Mouse (Mus musculus) heart, postnatal 25 days (tissue): ENCODE measurements around the gene Rbm45. TPM values are rescaled to one million over a fixed set of nuclear protein-coding genes. Genes with fewer than 3 reads are reported as not detected.
A peak's percentile ranks its signal among the peaks of the same experiment; 100 is the strongest.

Experiments
- DNase-seq: peaks from one replicate; pipeline ENCODE4 v3.0.0; 2022; ENCODE audit warnings: low spot score
- intact Hi-C: fragments of 180-260 bp; cut with DNase I; formaldehyde crosslinking; loops from one replicate; pipeline ENCODE4 v1.15.1; 2025
- total RNA-seq, 2 experiments: library from RNA; stranded (reverse); gene quantifications; 2 replicates each; pipeline ENCODE4 v1.2.3; 2021

Rbm45 gene
- 10 to 100 TPM; 19.2 to 22.0 TPM for total RNA-seq

DNA sequence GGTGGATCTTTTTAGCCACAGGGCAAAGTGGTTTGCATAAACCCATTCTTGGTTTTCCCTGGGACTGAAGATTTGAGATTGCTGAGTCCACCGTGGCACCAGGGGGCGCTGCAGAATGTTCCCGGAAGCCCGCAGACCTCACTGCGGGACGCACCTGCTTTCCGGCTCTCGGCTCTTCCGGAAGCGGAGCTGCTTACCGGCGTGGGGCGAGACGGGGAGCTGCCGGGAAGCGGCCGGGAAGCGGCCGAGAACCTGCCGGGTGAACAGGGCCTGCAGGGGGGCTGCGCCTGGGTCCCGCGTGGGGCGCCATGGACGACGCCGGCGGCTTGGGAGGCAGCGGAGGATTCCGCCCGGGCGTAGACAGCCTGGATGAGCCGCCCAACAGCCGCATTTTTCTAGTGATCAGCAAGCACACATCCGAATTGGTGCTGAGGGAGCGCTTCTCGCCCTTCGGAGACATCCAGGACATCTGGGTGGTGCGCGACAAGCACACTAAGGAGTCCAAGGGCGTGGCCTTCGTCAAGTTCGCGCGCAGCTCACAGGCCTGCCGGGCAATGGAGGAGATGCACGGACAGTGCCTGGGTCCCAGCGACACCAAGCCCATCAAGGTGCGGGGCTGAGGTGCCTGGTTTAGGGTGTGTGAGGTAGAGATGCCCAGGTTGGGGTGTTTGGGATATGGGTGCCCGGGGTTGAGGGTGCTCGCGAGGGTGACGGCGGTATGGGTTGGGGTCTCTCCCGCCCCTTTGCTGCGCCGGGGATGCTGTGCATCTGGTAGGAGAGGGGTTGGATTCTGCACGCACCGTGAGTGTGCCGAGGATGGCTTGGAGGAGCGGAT is at the start of gene Rbm45:
Gene Rbm45 (plus strand): TSS at position 164 of the 835 bp plus-strand sequence.
- intact Hi-C loops = loop anchor here (2.0 to 10.0 kb wide), 2 partner anchors 37 to 245 kb away; partner anchors contain the start of gene Osbpl6
- DNase-seq = peak; percentile 56

- intact Hi-C loops = no loop called here
- DNase-seq = no peak
Measured at GRCm38 (mm10) chr2:76320336-76320735, 49.4 kb upstream of the Rbm45 start.

DNA sequence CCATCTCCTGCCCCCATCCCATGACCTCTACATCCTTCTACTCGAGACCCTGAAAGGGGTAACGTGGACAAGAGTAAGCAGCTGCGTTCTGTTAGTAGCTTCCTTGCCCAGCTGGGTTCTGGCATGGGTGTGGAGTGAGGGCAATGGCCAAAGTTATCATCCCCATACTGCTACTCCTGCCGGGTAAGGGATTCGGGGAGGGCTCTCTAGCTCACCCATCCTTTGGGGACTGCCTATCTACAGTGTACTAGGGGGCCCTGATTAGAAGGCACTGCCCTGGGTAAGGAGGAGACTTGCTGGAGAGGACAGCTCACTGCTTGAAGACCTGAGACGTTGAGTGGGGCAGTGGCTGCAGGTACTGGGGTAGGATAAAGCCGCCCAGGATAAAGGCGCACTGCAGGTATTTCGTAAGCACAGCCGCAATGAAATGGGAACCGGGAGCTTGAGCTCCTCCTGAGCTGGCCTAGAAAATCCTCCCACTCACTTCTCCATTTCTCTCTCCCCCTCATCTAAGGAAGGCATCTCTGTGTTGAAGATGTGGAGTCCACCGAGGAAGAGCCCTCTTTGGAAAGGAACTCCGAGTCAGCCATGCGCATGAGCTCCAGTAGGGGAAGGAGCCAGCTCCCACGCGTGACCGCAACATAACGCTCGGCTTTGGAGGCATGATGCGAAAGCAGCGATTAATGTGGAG is 46.5 kb upstream of the Rbm45 start:
- intact Hi-C loops = no loop called here
- no peak for DNase-seq

DNA sequence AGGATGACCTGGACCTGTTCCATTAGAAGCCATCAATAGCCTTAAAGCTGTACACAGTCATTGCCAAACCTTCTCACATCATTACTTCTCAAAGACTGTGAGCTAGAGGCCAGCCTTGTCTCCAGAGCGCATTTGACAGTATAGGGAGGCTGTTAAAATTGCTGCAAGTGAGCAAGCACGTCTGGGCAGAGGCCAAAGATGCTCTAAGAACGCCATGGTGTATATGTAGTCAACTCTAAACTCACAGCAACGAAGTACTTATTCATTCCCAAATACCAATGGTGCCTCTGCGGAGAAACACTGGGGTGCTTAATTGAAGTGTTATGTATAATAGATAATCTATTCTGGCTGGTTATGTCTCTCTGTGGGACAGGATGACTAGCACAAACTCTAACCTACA is 45.3 kb upstream of the Rbm45 start:
- no peak for DNase-seq
- intact Hi-C loops = no loop called here

DNA sequence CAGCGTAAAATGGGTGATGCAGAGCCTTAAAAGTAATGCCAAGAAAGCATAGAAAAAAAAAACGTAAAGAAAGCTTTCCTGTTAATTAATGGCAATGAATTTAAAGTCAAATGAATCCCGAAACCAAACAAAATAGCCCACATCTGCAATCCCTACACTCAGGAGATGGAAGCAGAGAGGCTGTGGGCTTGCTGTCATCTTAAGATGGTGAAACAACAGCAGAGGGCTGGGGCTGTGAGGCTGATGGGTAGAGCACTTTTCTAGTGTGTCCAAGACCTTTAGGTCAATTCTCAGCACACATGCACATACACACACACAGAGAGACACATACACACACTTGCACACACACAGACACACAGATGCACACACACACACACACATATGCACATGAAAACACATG is 43.6 kb upstream of the Rbm45 start:
- no peak for DNase-seq
- intact Hi-C loops = no loop called here

- intact Hi-C loops = loop anchor here (10.0 kb wide), 1 partner anchor 75 kb away; no protein-coding TSS in a partner anchor
- DNase-seq = no peak
Measured at GRCm38 (mm10) chr2:76330081-76330480, 39.7 kb upstream of the Rbm45 start.

GRCm38 (mm10) chr2:76332161-76332805 is 37.5 kb upstream of the Rbm45 start:
- intact Hi-C loops = loop anchor here (10.0 kb wide), 1 partner anchor 77 kb away; no protein-coding TSS in a partner anchor
- no peak for DNase-seq

- intact Hi-C loops = loop anchor here (10.0 kb wide), 1 partner anchor 80 kb away; no protein-coding TSS in a partner anchor
Measured at GRCm38 (mm10) chr2:76334596-76334995, 35.2 kb upstream of the Rbm45 start.

DNA sequence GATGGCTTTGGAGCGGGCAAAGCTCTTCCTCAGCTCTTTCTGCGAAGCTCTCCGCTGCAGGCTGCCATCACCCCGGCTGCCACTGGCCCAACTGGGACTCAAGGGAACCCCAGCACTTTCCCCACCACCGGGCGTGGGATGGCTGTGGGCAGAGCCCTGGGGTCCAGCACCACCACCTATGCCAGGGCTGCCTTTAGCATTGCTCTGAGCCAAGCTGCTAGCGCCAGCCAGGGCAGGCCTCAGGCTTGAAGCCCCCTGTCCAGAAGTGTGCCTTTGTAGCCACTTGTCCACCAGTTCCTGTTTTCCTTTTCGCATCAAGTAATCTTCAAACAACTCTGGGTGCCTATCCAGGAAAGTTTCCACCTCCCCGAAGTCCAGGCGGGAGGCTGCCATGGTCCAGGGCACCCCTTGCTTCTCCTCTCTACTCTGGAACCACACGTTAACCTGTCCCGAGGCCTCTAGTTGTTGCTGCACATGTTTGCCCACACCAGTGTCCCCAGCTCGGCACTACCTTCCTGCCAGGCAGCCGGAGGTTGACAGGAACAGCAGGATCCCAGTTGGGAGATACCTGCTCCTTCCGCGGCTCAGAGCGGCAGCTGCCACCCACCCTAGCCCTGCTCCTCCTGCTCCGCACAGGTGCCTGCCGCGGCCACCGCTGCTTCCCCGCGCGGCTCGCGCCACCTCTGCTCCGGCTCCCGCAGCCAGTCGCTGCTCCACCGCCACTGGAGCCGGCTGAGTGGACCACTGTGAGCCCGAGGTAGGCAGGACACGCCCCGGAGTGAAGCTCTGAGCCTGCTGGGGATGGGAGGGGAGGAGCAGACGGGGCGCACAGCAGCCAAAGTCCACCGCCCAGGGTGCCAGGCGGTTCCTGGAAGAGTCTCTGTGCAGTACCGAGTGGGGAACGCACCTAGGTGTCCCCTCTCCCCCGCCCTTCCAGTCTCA is 31.3 kb upstream of the Rbm45 start, which contains the start of gene Pde11a:
Gene Pde11a (minus strand): TSS at position 560 of the 942 bp plus-strand sequence.
- DNase-seq = no peak
- intact Hi-C loops = loop anchor here (10.0 kb wide), 1 partner anchor 84 kb away; no protein-coding TSS in a partner anchor

More at GRCm38 (mm10) chr2:76334596-76334995, 35.2 kb upstream of the Rbm45 start:
- DNase-seq = no peak

DNA sequence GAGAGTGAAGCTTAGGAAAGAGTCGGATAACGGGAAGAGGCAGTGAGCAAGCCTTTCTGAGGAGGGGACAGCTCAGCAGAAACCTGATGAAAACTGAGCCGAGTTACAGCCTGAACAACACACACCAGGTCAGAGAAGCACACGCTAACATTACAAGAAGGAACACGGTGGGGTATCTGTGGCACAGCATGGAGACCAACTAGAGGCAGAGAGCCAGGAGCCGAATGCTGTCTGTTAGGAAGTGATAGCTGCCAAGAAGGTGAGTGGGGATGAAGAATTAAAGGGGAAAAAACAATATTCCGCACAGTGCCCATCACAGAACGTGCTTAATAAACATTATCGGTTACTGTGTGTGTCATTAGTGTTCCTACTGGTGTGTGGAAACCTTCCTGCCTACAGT is 27.6 kb upstream of the Rbm45 start:
- no peak for DNase-seq
- intact Hi-C loops = no loop called here

- intact Hi-C loops = no loop called here
- no peak for DNase-seq
Measured at GRCm38 (mm10) chr2:76347839-76348238, 21.9 kb upstream of the Rbm45 start.

DNA sequence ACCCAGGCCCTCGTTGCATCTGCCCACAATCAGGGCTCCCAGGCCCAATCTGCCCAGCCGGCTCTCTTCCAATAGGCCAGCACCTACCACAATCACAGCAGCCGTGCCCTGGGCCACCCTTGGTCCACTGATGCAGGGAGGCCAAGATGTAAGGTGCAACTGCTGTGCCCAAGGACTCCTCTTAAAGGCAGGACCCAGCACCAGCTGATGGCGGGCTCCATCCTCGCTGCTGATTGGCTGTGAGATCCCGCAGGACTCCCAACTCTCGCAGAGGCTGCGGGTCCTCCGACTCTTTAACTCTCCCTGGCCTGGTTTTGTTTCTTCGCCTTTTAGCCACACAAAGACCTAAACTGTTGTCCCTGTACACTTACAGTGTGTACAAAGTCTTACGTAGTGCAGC is 9.6 kb upstream of the Rbm45 start, which contains the start of gene Cyct:
Gene Cyct (minus strand): TSS at position 225 of the 400 bp plus-strand sequence.
- intact Hi-C loops = loop anchor here (10.0 kb wide), 1 partner anchor 235 kb away; no protein-coding TSS in a partner anchor
- no peak for DNase-seq

GRCm38 (mm10) chr2:76362111-76362510 is 7.7 kb upstream of the Rbm45 start:
- no peak for DNase-seq
- intact Hi-C loops = loop anchor here (2.0 to 10.0 kb wide), 2 partner anchors 107 to 237 kb away; no protein-coding TSS in a partner anchor

GRCm38 (mm10) chr2:76365811-76366210 is 4.0 kb upstream of the Rbm45 start:
- DNase-seq = no peak
- intact Hi-C loops = loop anchor here (10.0 kb wide), 1 partner anchor 241 kb away; no protein-coding TSS in a partner anchor

DNA sequence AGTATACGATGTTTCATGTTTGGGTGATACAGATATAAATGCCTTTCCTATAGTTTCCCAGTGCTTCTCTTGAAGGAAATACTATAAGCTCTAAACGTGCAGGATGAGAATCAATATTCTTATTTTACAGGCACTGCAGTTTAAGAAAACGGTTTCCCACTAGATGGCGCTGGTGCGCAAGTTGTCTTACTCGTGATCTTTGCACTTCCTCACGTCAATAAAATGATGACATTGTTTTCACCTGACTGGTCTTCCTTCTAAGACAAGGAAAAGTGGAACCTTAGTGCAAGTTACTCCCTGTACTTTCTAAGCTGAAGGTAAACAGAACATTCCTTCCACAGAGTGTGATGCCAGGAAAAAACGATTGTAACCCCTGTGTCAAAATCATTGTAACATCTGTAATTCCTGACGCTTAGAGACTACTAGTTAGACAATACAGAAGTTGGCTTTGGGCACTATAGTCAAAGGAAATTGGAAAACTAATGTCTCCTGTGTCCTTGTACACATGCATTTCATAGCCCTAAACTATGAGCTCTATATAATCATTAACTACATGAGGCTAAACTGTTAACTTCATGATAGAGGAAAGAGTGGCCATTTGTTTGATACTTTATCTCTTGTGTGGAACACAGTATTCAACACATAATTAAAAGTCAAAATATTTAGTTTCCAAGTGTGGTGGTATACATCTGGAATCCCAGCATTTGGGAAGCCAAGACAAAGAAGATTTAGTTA is 2.4 kb upstream of the Rbm45 start:
- intact Hi-C loops = loop anchor here (1.0 to 10.0 kb wide), 2 partner anchors 243 to 251 kb away; no protein-coding TSS in a partner anchor
- no peak for DNase-seq

DNA sequence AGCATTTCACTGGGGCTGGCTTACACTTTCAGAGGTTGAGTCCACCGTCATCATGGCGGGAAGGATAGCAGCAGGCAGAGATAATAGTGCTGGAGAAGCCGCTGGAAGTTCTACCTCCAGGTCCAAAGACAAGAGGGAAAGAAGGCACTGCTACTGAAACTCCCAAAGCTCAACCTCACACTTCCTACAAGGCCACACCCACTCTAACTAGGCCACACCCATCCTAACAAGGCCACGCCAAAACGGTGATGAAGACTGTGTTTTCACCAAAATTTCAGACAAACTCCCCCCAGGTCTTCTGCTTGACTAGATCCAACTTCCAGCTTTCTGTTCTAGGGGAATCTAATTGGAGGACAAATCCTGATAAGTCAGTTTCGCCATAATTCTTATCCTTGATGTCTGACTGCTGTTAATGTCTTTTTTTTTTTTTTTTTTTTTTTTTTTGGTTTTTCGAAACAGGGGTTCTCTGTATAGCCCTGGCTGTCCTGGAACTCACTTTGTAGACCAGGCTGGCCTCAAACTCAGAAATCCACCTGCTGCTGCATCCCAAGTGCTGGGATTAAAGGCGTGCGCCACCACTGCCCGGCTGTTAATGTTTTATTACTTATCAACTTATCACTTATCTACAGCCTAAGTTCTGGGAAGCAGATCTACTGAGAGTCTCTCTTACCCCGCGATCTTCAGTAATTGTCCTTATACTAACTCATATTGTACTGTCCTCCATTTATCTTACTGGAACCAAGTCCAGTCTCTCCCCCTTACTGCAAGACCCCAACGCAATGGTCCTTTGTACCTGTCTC is 723 bp upstream of the Rbm45 start:
- intact Hi-C loops = loop anchor here (10.0 kb wide), 1 partner anchor 244 kb away; no protein-coding TSS in a partner anchor
- no peak for DNase-seq

- intact Hi-C loops = loop anchor here (2.0 kb wide), 1 partner anchor 36 kb away; the partner anchor contains the start of gene Osbpl6
- DNase-seq = no peak
Measured at GRCm38 (mm10) chr2:76370656-76370922, 805 bp downstream of the Rbm45 start.
